Comparison of ENCODE assay signal across 12 mouse cellular contexts in the genomic region with DNA sequence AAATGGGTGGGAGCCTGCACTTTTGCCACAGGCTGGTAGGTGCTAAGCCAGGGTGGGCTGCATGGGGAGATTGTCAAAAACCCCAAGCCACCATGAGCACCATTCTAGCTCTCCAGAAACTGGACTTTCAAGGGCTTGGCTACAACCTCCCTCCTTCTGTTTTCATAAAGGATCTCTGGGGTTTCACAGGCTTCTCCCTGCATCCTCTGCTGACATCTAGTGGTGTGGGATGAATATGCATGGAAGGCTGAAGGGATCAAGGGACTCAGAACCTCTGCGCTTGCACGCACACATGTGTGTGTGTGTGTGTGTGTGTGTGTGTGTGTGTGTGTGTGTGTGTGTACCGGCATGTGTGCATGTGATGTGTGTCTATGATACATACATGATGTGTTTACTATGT. TPM values are rescaled to one million over a fixed set of nuclear protein-coding genes. Genes with fewer than 3 reads are reported as not detected.
DNase-seq lines count a peak whose midpoint lies in the region; ATAC-seq and TF ChIP-seq lines count a peak whose summit lies in the region.
"Not testable (repeated sequence)": the region's sequence is repeated elsewhere in the genome, so short reads cannot be mapped to it uniquely, and the experiment has no call there.
"Had no signal": no experiment of that assay in that cellular context is flagged by ENCODE, and none has a peak within 500 bp of the region (broad histone marks: within the 10 kb centered on the region; RNA-seq: fewer than 3 reads in every experiment).

No protein-coding gene starts in this region.

- ATAC-seq in forebrain, embryonic 13.5 days: peak; percentile 72
- ATAC-seq in liver, postnatal 0 days: not testable (repeated sequence)

- TF ChIP-seq CTCF in MEL (IDR thresholded peaks at IDR 0.05 in 2 of 3, conservative IDR thresholded peaks at IDR 0.05 in 1 of 3; ENCODE audit: control insufficient read depth in 1 of 3, insufficient read depth in 1 of 3, low read depth in 2 of 3, low read length in 3 of 3, poor library complexity in 1 of 3, severe bottlenecking in 1 of 3): not testable (repeated sequence)
- TF ChIP-seq CTCF in liver, postnatal 0 days (IDR thresholded peaks at IDR 0.05; ENCODE audit: low read depth): peak; percentile 67

- 34% methylated on average over 3 of the region's 3 CpGs for WGBS in forebrain, embryonic 13.5 days
- 43% methylated on average over 3 of the region's 3 CpGs for WGBS in liver, postnatal 0 days (ENCODE audit: insufficient replicate concordance)

- H3K27ac ChIP-seq in MEL (ENCODE audit: control insufficient read depth, low read depth, low read length); forebrain, embryonic 13.5 days; liver, postnatal 0 days (ENCODE audit: low read depth): not testable (repeated sequence)

- not testable (repeated sequence) for TF ChIP-seq POLR2A in MEL (IDR thresholded peaks at IDR 0.05; ENCODE audit: control insufficient read depth in 1 of 2, insufficient read depth in 1 of 2, low read depth in 1 of 2, low read length in 2 of 2, poor library complexity in 1 of 2)

- H3K4me1 ChIP-seq in MEL (ENCODE audit: control insufficient read depth in 1 of 2, insufficient read depth in 2 of 2, low read length in 2 of 2); forebrain, embryonic 13.5 days; liver, postnatal 0 days (ENCODE audit: insufficient read depth): not testable (repeated sequence)

- not testable (repeated sequence) for H3K4me3 ChIP-seq in MEL (ENCODE audit: control insufficient read depth in 1 of 2, insufficient read depth in 1 of 2, low read depth in 2 of 2, low read length in 2 of 2); forebrain, embryonic 13.5 days; liver, postnatal 0 days (ENCODE audit: low read depth, low read length)

- H3K27me3 ChIP-seq in MEL (ENCODE audit: control insufficient read depth in 1 of 2, insufficient read depth in 2 of 2, low read length in 2 of 2); forebrain, embryonic 13.5 days; liver, postnatal 0 days (ENCODE audit: insufficient read depth, low read length): not testable (repeated sequence)

- not testable (repeated sequence) for H3K9ac ChIP-seq in MEL (ENCODE audit: control insufficient read depth, low read depth, low read length, poor library complexity, severe bottlenecking); forebrain, embryonic 13.5 days; liver, postnatal 0 days (replicated peaks)

- not testable (repeated sequence) for TF ChIP-seq RAD21 in MEL (IDR thresholded peaks at IDR 0.05; ENCODE audit: low read depth, low read length)

- H3K4me2 ChIP-seq in forebrain, embryonic 13.5 days; liver, postnatal 0 days (ENCODE audit: low read depth, low read length): not testable (repeated sequence)

- not testable (repeated sequence) for H3K36me3 ChIP-seq in MEL (ENCODE audit: control insufficient read depth in 1 of 2, insufficient read depth in 2 of 2, low read length in 2 of 2); forebrain, embryonic 13.5 days (ENCODE audit: poor library complexity, severe bottlenecking); liver, postnatal 0 days (replicated peaks; ENCODE audit: insufficient read depth, low read length)

- not testable (repeated sequence) for H3K79me2 ChIP-seq in MEL (ENCODE audit: control insufficient read depth, insufficient read depth, low read length, poor library complexity)

- H3K9me3 ChIP-seq in MEL (replicated peaks; ENCODE audit: insufficient read depth, low read length); forebrain, embryonic 13.5 days (replicated peaks); liver, postnatal 0 days (ENCODE audit: low read length): not testable (repeated sequence)

- TF ChIP-seq EP300 in MEL (IDR thresholded peaks at IDR 0.05; ENCODE audit: low read depth in 1 of 2, low read length in 2 of 2); liver, postnatal 0 days (IDR thresholded peaks at IDR 0.05; ENCODE audit: low read depth): not testable (repeated sequence)

- peak; percentile 6 for DNase-seq in MEL (ENCODE audit: low read depth, low spot score)
- peak; percentile 46 to 61 for DNase-seq in cerebellum, adult 18-20 months
- peak; percentile 62 for DNase-seq in heart, postnatal 4 days
- peak; percentile 67 for DNase-seq in kidney, postnatal 10 days
- peak; percentile 15 for DNase-seq in liver, postnatal 0 days
- peak; percentile 64 for DNase-seq in naive thymus-derived CD4-positive, alpha-beta T cell, adult 2 months (ENCODE audit: low read depth)
- DNase-seq in thymus, postnatal 10 days (ENCODE audit: low spot score in 2 of 2): peak; percentile 23 to 43

RNA-seq across cellular contexts. Expression of a gene that starts 49.1 kb away (rescaled TPM):
- total RNA-seq in MEL (2012; rRNA removed): not detected in 2 replicates
- not detected for polyA plus RNA-seq in MEL (2012; ENCODE audit: insufficient read depth in 1 of 2, insufficient read length in 2 of 2, low read depth in 1 of 2, low replicate concordance in 2 of 2, missing spikeins in 1 of 2)
- polyA plus RNA-seq in forebrain, embryonic 13.5 days (2015; fragmentation: Nextera tagmentation; extraction: Ambion mirVana): 0.26 and 0.47 TPM in 2 replicates
- not detected for total RNA-seq in heart, postnatal 4 days (2021)
- 0.17 and 0.39 TPM in 2 replicates for polyA plus RNA-seq in liver, postnatal 0 days (2015; fragmentation: Nextera tagmentation; extraction: Ambion mirVana)
- polyA plus RNA-seq: erythroblast, embryonic 14.5 days; intestine, embryonic 16.5 days; lung, embryonic 15.5 days; small intestine, adult 2 months had no signal

Comparison
In these comparisons a context has a peak if more than half of its experiments do, and no peak if none do; other contexts are left out.
1. DNase-seq: peak in every context shown above with its lines; median percentile 67 in kidney, postnatal 10 days; 64 in naive thymus-derived CD4-positive, alpha-beta T cell, adult 2 months; 62 in heart, postnatal 4 days; 54 in cerebellum, adult 18-20 months; 33 in thymus, postnatal 10 days; 15 in liver, postnatal 0 days; 6 in MEL.